Mouse (Mus musculus) neural tube, embryonic 14.5 days (tissue): ENCODE data around the gene Tmem132a. TPM values are rescaled to one million over a fixed set of nuclear protein-coding genes. Genes with fewer than 3 reads are reported as not detected.

Experiments
- ATAC-seq: fragments of 200-750 bp; cut with Nextera tagmentation; 2 replicates; pipeline ENCODE4 v1.8.0; 2017; ENCODE audit warnings: low read depth, mild to moderate bottlenecking, moderate TSS enrichment, moderate library complexity
- H3K27ac ChIP-seq: fragments of 300-500 bp; sonication (generic); 2 replicates; pipeline ENCODE4 v1.5.1; 2014; ENCODE audit warnings: low read depth, mild to moderate bottlenecking, control low read depth, low read length, moderate library complexity, mixed read lengths
- H3K27me3 ChIP-seq: fragments of 300-500 bp; sonication (generic); 2 replicates; pipeline ENCODE4 v1.6.1; 2014; ENCODE audit warnings: low read length; ENCODE audit not compliant: control insufficient read depth, insufficient read depth
- H3K36me3 ChIP-seq: fragments of 300-500 bp; sonication (generic); 2 replicates; pipeline ENCODE4 v1.6.1; 2014; ENCODE audit warnings: low read length, mixed read lengths; ENCODE audit not compliant: control insufficient read depth, insufficient read depth
- H3K4me1 ChIP-seq: fragments of 300-500 bp; sonication (generic); 2 replicates; pipeline ENCODE4 v1.6.1; 2014; ENCODE audit warnings: low read length; ENCODE audit not compliant: control insufficient read depth, insufficient read depth
- H3K4me2 ChIP-seq: fragments of 300-500 bp; sonication (generic); 2 replicates; pipeline ENCODE4 v1.6.1; 2014; ENCODE audit warnings: mild to moderate bottlenecking, low read depth, low read length, control low read depth
- H3K4me3 ChIP-seq: fragments of 300-500 bp; sonication (generic); 2 replicates; pipeline ENCODE4 v1.5.1; 2014; ENCODE audit warnings: low read depth, low read length, control low read depth, mixed read lengths
- H3K9ac ChIP-seq: fragments of 300-500 bp; sonication (generic); replicated peaks from 2 replicates; pipeline ENCODE4 v1.6.1; 2014; ENCODE audit warnings: low read depth, mild to moderate bottlenecking, control low read depth, low read length, mixed read lengths
- H3K9me3 ChIP-seq: fragments of 300-500 bp; sonication (generic); 2 replicates; pipeline ENCODE4 v1.6.1; 2016; ENCODE audit warnings: low read length; ENCODE audit not compliant: control insufficient read depth
- WGBS: fragments of 180-500 bp; shearing (Covaris S2); extraction: QIAGEN DNeasy Blood & Tissue Kit; methylation state at CpG from one replicate; pipeline ENCODE4 v1.1.7; 2014; 5-methylcytosine and 5-hydroxymethylcytosine counted together
- polyA plus RNA-seq: library from polyadenylated mRNA; unstranded; fragments of >200 nt; fragmentation: Nextera tagmentation; extraction: Ambion mirVana; gene quantifications from 2 replicates; pipeline ENCODE4 v1.2.1, GENCODE M21; 2014

Gene Tmem132a
- polyA plus RNA-seq, 1 experiment from 2014 or later: 132 TPM

DNA sequence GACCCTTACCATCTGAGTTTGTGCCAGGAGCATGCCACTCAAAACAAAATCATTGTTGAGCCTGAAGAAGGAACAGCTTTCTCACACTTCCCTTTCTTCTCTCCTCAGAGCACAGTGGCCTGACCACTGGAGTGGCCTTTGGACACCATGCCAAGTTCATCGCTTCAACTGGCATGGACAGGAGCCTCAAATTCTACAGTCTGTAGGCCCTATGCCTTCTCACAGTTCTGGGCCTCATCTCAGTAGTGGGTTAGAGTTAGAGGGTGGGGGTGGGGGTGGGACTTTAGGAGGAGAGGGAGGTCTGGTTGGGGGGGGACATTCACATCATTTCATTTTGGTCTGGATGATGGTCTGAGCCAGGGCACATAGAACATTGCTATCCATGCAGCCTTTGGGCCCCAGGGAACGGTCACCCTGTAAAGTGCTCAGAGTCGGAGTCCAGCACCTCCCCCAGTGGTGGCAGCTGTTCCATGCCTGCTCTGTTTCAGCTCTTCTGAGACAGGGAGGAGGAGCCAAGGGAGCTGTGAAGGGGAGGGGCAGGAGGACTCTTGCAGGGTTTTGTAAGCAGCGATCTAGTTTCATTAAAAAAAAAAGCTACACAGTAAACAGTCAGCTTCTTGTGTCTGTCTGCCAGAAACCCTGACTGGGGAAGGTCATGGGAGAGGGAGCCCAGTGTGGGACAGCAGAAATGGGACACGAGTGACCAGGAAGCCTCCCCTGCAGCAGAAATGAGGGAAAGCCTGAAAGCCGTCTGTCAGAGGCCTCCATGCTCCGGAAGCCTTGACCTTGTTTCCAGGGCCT lies 35.4 kb upstream of the Tmem132a start:
- no peak overlapping the region for H3K4me3 ChIP-seq
- no peak overlapping the region for H3K9ac ChIP-seq
- H3K27ac ChIP-seq: no peak overlapping the region
- no peaks in the 10 kb centered on the region for H3K27me3 ChIP-seq
- no peak overlapping the region for H3K4me2 ChIP-seq
- H3K9me3 ChIP-seq: no peaks in the 10 kb centered on the region
- peak; percentile 44; the same call in 1 of the 2 replicates for ATAC-seq
- no peaks in the 10 kb centered on the region for H3K4me1 ChIP-seq
- 58% methylated on average over 7 of the region's 7 CpGs for WGBS
- H3K36me3 ChIP-seq: peaks cover 58% of the 10 kb centered on the region

DNA sequence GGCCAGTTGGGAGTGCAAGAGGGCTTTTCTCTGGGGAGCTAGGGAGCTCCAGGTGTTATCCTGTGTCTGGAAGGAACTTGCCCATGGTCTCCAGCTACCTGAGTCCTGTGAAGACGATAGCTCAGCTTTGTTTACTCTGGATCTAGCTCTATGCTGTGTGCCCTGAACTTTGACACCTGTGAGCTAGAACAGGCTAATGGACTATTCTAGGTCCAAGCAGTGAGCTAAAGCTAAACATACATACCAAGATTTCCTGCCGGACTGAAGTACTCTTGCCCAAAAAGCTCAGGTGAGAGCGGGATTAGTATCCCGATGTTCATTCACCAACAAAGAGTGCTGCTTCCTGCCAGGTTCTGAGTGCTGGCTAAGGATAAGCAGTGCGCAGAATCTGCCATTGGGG lies 34.8 kb upstream of the Tmem132a start:
- Histone ChIP-seq H3K27me3 (no peaks in the 10 kb centered on the region), H3K9me3 (no peaks in the 10 kb centered on the region), H3K9ac (no peak overlapping the region), H3K27ac (no peak overlapping the region), H3K4me3 (no peak overlapping the region), H3K4me2 (no peak overlapping the region), H3K4me1 (no peaks in the 10 kb centered on the region), H3K36me3 (peaks cover 64% of the 10 kb centered on the region)
- WGBS: 94% methylated on average over 5 of the region's 5 CpGs
- no peak for ATAC-seq

DNA sequence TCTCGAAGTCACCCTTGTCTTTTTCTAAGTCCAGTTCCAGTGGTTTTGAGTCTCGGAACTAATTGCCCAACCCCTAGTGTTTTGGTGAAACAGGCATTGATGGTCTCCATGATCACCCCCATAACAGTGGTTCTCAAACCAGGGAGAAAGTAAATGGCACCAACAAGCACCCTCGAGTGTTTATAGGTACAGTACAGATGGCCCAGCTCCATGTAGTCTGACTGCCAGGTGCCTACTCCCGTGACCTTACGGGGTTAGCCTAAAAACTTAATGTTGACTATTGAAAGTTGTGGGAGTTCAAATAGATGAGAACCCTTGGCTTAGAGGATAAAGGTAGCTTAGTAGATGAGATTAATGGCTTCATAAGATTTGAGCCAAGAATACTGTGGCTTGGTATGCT lies 31.3 kb upstream of the Tmem132a start:
- ATAC-seq: no peak
- Histone ChIP-seq H3K9ac (no peak overlapping the region), H3K36me3 (peaks cover 62% of the 10 kb centered on the region), H3K9me3 (no peaks in the 10 kb centered on the region), H3K4me2 (no peak overlapping the region), H3K4me3 (no peak overlapping the region), H3K4me1 (peaks cover 9% of the 10 kb centered on the region), H3K27me3 (no peaks in the 10 kb centered on the region), H3K27ac (no peak overlapping the region)
- WGBS: 92% methylated on average over 5 of the region's 5 CpGs

DNA sequence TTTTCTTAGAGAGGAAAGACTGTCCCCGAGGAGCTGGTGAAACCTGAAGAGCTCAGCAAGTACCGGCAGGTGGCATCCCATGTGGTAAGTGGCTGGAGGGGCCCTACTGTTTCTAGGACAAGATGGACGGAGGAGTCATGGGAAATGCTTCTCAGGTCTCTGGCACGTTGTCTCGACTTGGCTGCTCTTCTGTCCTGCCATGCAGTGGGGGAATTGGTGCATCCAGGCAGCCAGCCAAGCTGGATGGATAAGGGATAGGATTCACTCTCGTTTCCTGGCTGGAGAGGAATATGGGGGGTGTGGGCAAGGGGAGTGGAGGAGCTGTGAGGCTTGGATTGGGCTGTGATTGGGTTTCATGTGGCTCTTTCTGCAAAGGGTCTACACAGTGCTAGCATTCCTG lies 30.6 kb upstream of the Tmem132a start:
- Histone ChIP-seq H3K27ac (no peak overlapping the region), H3K4me1 (peaks cover 9% of the 10 kb centered on the region), H3K27me3 (no peaks in the 10 kb centered on the region), H3K4me2 (no peak overlapping the region), H3K36me3 (peaks cover 57% of the 10 kb centered on the region), H3K9ac (no peak overlapping the region), H3K4me3 (no peak overlapping the region), H3K9me3 (no peaks in the 10 kb centered on the region)
- 90% methylated on average over 6 of the region's 6 CpGs for WGBS
- no peak for ATAC-seq

DNA sequence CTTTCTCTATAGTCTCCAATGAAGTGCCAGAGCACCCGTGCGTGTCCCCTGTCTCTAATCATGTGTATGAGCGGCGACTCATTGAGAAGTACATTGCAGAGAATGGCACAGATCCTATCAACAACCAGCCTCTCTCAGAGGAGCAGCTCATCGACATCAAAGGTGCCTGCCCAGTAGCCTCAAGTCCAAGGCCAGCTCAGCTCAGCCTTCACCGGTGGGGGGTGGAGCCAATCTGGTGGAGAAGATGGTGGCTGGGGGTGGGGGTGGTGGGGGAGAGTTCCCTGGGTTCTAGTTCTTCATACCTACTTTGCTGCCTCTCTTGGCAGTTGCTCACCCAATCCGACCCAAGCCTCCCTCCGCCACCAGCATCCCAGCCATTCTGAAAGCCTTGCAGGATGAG lies 27.8 kb upstream of the Tmem132a start:
- H3K4me1 ChIP-seq: peaks cover 11% of the 10 kb centered on the region
- H3K4me2 ChIP-seq: no peak overlapping the region
- WGBS: 92% methylated on average over 8 of the region's 8 CpGs
- H3K9me3 ChIP-seq: no peaks in the 10 kb centered on the region
- no peak overlapping the region for H3K27ac ChIP-seq
- no peak for ATAC-seq
- no peaks in the 10 kb centered on the region for H3K27me3 ChIP-seq
- H3K36me3 ChIP-seq: peaks cover 36% of the 10 kb centered on the region
- H3K9ac ChIP-seq: no peak overlapping the region
- no peak overlapping the region for H3K4me3 ChIP-seq

DNA sequence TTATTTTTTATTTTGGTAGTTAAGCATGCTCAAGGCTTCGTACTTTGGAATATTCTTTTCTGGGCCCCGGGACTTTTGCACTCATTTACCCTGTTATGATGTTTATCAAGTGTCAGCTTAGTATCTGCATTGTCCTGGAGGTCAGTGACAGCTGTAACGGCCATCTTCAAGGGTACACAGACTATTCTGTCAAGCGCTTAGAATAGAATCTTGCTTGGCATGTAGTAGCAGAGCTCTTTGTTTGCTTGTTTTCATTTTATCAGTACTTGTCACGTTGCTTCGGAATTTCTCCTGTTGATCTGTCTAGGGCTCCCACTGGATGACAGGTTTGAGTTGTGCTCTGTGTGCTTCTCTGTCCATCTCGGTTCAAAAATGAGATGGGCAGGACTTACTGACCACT lies 27.1 kb upstream of the Tmem132a start:
- Histone ChIP-seq H3K4me1 (peaks cover 11% of the 10 kb centered on the region), H3K4me3 (peak overlapping the region; percentile 93; the same call in 1 of the 2 replicates), H3K27ac (no peak overlapping the region), H3K9ac (peak overlapping the region; percentile 83; the same call in 1 of the 2 replicates), H3K4me2 (peak overlapping the region; percentile 70; the same call in 1 of the 2 replicates), H3K27me3 (no peaks in the 10 kb centered on the region), H3K36me3 (peaks cover 30% of the 10 kb centered on the region), H3K9me3 (no peaks in the 10 kb centered on the region)
- WGBS: 88% methylated on average over 7 of the region's 7 CpGs
- ATAC-seq: no peak

DNA sequence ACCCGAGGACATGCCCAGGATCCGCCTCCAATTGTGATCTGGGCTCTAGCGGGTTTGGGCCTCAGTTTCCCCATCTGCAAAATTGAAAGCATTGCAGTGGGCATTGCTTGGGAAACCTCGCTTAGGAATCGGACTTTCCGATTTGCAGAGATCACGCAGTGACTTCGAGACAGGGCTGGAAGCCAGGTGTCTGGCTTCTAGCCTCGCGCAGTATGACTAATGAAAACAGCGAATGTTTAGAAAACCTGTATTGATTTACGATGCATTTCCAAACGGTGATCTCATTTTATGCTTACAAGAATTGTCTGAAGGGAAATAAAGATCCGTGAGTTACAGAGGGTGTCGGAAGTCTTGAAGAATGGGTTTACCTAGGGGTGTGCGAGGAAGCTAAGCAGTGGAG lies 26.0 kb upstream of the Tmem132a start:
- Histone ChIP-seq H3K4me2 (peak overlapping the region; percentile 70), H3K4me3 (peak overlapping the region; percentile 93), H3K4me1 (peaks cover 11% of the 10 kb centered on the region), H3K36me3 (peaks cover 20% of the 10 kb centered on the region), H3K27me3 (no peaks in the 10 kb centered on the region), H3K27ac (peak overlapping the region; percentile 85), H3K9ac (peak overlapping the region; percentile 83), H3K9me3 (no peaks in the 10 kb centered on the region)
- 2% methylated on average over 16 of the region's 16 CpGs for whole genome bisulfite sequencing
- no peak for ATAC-seq

DNA sequence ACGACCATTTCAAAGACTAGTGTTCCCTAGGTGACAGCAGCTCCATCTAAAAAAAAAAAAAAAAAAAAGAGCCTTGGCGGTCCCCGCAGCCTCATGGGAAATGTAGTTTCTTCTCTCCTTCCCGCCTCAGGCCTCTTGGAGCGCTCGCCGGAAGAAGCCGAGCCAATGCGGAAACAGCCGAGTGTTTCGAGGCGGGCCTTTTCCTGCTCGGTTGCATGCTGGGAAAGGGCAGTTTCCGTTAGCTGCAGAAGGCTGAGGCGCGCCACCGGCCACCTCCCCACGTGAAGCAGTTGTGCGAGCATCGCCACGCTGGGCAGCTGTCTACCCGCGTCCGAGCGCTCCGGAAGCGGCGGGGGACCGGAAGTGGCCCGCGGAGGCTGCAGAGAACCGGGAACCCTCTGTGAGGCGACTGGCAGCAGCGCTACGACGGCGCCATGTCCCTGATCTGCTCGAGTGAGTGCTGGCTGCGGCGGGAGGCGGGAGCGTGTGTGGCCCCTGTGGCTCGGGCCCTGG lies 25.3 kb upstream of the Tmem132a start, which contains the start of gene Prpf19:
Gene Prpf19 (plus strand): TSS at position 216 of the 513 bp plus-strand sequence.
- WGBS: under 1% methylated on average over 43 of the region's 43 CpGs
- H3K4me2 ChIP-seq: peak within 1 kb of the TSS; percentile 70
- H3K36me3 ChIP-seq: peaks cover 13% of the 10 kb centered on the region; the same call in 1 of the 2 replicates
- H3K4me1 ChIP-seq: peaks cover 11% of the 10 kb centered on the region
- H3K4me3 ChIP-seq: peak within 1 kb of the TSS; percentile 93
- no peaks in the 10 kb centered on the region for H3K27me3 ChIP-seq
- peak within 1 kb of the TSS; percentile 83 for H3K9ac ChIP-seq
- peak within 1 kb of the TSS; percentile 85 for H3K27ac ChIP-seq
- no peaks in the 10 kb centered on the region for H3K9me3 ChIP-seq
- peak; percentile 96 for ATAC-seq

DNA sequence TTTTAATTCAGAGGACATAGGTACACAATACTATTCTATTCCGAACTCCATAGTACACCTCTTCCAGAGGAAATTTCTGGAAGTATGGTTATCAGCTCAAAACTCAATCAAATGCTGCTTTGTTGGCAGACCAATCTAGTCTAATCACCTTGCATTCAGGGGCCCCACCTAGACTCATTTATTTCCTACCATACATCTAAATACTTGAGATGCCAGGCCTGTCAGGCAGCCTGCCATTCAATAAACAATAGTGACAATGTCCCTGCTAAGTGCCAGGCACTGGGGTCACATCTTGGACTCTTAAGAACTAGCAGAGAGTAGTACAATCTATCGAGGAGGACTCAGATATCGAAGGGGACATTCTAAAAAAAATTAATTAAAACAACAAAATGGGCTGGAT lies 22.5 kb upstream of the Tmem132a start:
- no peaks in the 10 kb centered on the region for H3K36me3 ChIP-seq
- H3K4me1 ChIP-seq: peaks cover 11% of the 10 kb centered on the region
- no peak overlapping the region for H3K27ac ChIP-seq
- WGBS: 96% methylated on average over 3 of the region's 3 CpGs
- H3K4me3 ChIP-seq: no peak overlapping the region
- H3K4me2 ChIP-seq: no peak overlapping the region
- H3K9me3 ChIP-seq: no peaks in the 10 kb centered on the region
- ATAC-seq: no peak
- no peaks in the 10 kb centered on the region for H3K27me3 ChIP-seq
- no peak overlapping the region for H3K9ac ChIP-seq
